Mouse (Mus musculus) ES-E14 (cell line): ENCODE results near the gene Rcsd1.

ENCODE experiments used
- CHD2 ChIP-seq: IDR thresholded peaks from 2 replicates; pipeline ENCODE4 v1.6.1; 2014; ENCODE audit warnings: mild to moderate bottlenecking, low read depth, low read length, inconsistent platforms
- HCFC1 ChIP-seq: IDR thresholded peaks from 2 replicates; pipeline ENCODE4 v1.6.1; 2012; ENCODE audit warnings: low read length, inconsistent platforms, borderline replicate concordance; ENCODE audit not compliant: insufficient read depth
- MAFK ChIP-seq: IDR thresholded peaks from 2 replicates; pipeline ENCODE4 v1.6.1; 2014; ENCODE audit warnings: mild to moderate bottlenecking, low read depth, low read length, inconsistent platforms; ENCODE audit not compliant: insufficient read depth
- ZNF384 ChIP-seq: IDR thresholded peaks from 2 replicates; pipeline ENCODE4 v1.6.1; 2012; ENCODE audit warnings: low read depth, low read length, inconsistent platforms

DNA sequence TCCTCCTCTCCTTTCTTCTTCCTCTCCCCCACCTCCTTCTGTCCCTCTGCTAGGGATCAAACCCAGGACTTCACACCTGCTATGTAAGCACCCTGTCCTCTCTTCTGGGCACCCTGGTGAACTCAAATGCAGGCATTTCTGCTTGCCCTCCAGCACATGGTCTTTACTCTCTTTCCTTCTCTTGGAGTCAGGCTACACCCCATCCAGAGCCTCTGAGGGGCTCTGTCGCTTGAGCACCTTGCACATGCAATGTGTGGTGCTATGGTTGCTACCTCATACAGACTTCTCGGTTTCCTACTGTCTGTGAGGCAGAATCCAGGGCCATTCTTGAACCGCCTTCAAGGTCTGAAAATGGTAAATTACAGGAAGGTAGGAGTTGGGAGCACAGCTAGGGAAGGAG, 4.7 kb downstream of the Rcsd1 start:
- TF ChIP-seq MAFK, result no peak
- no peak for TF ChIP-seq ZNF384
- TF ChIP-seq CHD2, result no peak
- no peak for TF ChIP-seq HCFC1
